Mouse (Mus musculus): ENCODE measurements around the gene Wnk1.

The Wnk1 gene

DNA sequence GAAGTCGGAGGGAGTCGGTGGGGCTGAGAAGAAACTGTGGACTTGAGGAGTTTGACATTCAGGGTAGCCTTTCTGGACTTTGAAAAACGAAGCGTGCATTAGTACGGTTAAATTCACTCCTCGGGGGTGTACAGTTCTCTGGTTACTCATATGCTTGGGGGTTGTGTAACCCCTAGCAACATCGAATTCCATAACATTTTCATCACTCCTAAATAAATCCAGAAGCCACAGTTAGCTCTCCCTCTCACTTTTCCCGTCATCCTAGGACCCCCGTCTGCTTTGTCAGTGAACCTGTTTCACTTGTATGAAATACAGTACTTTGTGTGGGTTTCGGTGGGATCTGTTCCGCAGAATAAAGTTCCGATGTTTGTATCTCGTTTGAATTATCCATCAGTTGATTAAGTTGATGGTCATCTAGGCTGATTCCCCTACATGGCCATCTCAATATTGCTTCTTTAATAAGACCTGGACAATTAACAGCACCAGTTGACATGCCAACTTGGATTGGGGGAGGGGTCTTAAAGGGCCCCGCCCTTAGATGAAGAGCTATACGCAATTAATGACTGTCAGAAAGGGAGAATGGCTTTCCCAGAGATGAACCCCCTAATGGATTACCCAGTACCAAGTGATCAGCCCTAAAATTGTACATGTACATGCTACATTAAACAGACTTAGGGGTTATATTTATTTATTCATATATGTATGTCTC, 135.2 kb downstream of the Wnk1 start:
- no peak for DNase-seq (ENCODE audit: low spot score)

DNA sequence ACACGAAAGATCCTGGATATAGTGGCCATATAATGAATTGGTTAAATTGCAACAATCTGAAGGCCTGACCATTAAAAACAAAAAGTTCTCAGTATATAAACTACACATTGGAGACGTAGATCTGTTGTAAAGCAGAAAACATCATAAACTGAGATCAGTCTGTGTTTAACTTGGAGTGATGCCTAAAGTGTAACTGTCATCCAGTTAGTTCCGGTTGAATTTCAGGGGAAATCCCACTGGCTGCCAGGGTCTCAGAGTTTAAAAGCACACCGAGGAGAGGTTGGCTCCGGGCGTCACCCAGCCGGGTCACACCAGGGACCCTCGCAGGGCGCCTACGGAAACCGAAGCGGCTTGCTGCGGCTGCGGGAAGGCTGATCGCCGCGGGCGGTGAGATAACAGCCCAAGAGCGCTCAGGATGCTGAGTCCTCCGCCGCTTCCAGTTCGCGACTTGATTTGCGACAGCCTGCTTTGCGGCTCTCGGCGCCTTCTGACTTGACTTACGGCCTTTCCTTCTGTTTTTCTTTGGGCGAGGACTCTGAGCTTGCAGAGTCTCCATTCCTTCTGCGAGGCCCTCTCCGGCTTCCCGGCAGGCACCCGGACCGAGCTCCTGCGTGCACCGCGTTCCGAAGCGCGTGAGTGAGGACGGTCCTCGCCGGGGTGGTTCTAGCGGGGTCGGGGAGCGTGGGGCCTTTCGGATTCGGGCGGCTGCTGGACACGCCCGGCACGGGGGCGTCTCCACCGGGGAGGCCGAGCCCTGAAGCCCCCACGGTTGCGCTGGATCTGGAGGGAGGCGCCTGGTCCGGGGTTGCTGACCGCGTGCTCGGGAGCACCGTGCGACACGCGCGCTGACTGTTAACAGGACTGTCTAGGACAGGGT, 136.0 kb downstream of the Wnk1 start, which contains the start of gene Rad52:
Gene Rad52 (plus strand): TSS at position 495 of the 877 bp plus-strand sequence.
- peak; percentile 30 for DNase-seq (ENCODE audit: low spot score)

DNA sequence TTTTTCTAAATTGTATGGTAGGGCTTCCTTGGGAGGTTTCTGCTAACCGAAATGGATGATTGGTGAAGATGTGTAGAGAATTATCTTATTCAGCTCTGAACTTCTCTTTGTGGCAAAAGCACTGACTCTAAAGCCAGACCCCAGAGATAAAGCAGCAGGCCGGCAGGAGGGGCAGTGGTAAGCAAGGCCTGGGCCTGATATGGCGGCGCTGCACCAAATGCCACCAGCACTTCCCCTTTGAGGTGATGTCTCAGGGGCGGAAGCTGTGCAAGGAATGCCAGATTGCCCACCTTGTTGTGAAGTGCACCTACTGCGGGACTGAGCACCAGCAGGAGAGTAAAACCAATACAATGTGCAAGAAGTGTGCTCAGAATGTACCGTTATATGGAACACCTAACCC, 145.8 kb downstream of the Wnk1 start:
- DNase-seq (ENCODE audit: low spot score), result no peak

DNA sequence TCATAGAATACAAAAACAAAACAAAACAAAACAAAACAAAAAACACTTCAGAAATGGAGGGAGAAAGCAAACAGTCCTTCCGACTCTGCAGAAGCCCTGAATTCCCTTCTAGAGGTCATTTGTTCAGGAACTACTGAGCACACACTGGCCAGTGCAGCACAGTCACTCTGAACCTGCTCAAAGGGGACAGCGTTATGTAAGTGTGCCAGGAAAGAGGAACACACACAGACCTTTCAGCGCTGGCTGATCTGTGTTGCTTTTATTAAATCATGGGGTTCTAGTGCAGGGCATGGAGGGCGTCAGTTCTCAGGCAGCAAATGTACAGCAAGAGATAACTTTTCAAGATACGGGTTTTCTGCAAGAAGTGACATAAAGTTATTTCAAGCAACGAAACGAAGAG, 155.3 kb downstream of the Wnk1 start:
- no peak for DNase-seq (ENCODE audit: low spot score)

Data from urinary bladder, postnatal 10 days (tissue).